Mouse (Mus musculus) heart, embryonic 16.5 days (tissue): ENCODE results near the gene Casp9. TPM values are rescaled to one million over a fixed set of nuclear protein-coding genes. Genes with fewer than 3 reads are reported as not detected.

Source experiments
- ATAC-seq: fragments of 200-750 bp; cut with Nextera tagmentation; replicated peaks from 2 replicates; pipeline ENCODE4 v1.8.0; 2017; ENCODE audit warnings: moderate number of reproducible peaks; ENCODE audit not compliant: insufficient read depth, low FRiP score; ENCODE audit errors: extremely low read depth
- H3K27ac ChIP-seq: fragments of 300-500 bp; sonication (generic); 2 replicates; pipeline ENCODE4 v1.5.1; 2014; ENCODE audit warnings: mild to moderate bottlenecking, low read length, control low read depth, moderate library complexity
- H3K27me3 ChIP-seq: fragments of 300-500 bp; sonication (generic); 2 replicates; pipeline ENCODE4 v1.6.1; 2014; ENCODE audit warnings: low read length, mixed read lengths; ENCODE audit not compliant: control insufficient read depth, insufficient read depth
- H3K36me3 ChIP-seq: fragments of 300-500 bp; sonication (generic); 2 replicates; pipeline ENCODE4 v1.6.1; 2014; ENCODE audit not compliant: control insufficient read depth, insufficient read depth
- H3K4me1 ChIP-seq: fragments of 300-500 bp; sonication (generic); 2 replicates; pipeline ENCODE4 v1.6.1; 2014; ENCODE audit warnings: low read length, mixed read lengths; ENCODE audit not compliant: control insufficient read depth, insufficient read depth
- H3K4me2 ChIP-seq: fragments of 300-500 bp; sonication (generic); 2 replicates; pipeline ENCODE4 v1.6.1; 2014; ENCODE audit warnings: low read depth, mild to moderate bottlenecking, control low read depth, low read length
- H3K4me3 ChIP-seq: fragments of 300-500 bp; sonication (generic); 2 replicates; pipeline ENCODE4 v1.5.1; 2014; ENCODE audit warnings: mild to moderate bottlenecking, control low read depth, low read length
- H3K9ac ChIP-seq: fragments of 300-500 bp; sonication (generic); 2 replicates; pipeline ENCODE4 v1.6.1; 2014; ENCODE audit warnings: low read length, control low read depth
- H3K9me3 ChIP-seq: fragments of 300-500 bp; sonication (generic); replicated peaks from 2 replicates; pipeline ENCODE4 v1.6.1; 2016; ENCODE audit warnings: low read length; ENCODE audit not compliant: control insufficient read depth
- WGBS: fragments of 180-500 bp; shearing (Covaris S2); extraction: QIAGEN DNeasy Blood & Tissue Kit; methylation state at CpG from one replicate; pipeline ENCODE4 v1.1.7; 2014; 5-methylcytosine and 5-hydroxymethylcytosine counted together
- polyA plus RNA-seq: library from polyadenylated mRNA; unstranded; fragments of >200 nt; fragmentation: Nextera tagmentation; extraction: Ambion mirVana; gene quantifications from 2 replicates; pipeline ENCODE4 v1.2.1, GENCODE M21; 2015

The Casp9 gene
- polyA plus RNA-seq, 1 experiment from 2014 or later, result 17.1 TPM

DNA sequence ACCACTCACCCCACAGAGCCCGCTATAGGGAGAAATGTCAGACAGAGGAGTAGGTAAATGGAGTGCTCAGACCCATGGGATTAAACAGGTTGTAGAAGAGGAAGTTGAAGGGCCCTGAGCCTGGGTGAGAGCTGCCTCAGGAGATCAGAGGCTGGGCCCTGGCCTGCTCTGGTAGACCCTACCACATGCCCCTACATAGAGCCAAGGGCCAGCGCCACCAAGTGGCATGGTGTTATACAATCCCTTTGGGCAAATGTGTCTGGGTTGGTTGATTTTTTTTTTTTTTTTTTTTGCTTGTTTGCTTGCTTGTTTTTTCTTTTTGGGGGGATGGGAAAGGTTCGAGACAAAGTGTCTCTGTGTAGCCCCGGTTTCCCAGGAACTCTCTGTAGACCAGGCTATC lies 10.7 kb downstream of the Casp9 start:
- no peak for ATAC-seq
- Histone ChIP-seq H3K36me3 (peaks cover 19% of the 10 kb centered on the region), H3K4me3 (no peak overlapping the region), H3K27me3 (no peaks in the 10 kb centered on the region), H3K27ac (no peak overlapping the region), H3K9ac (no peak overlapping the region), H3K4me2 (no peak overlapping the region), H3K4me1 (no peaks in the 10 kb centered on the region), H3K9me3 (no peaks in the 10 kb centered on the region)
- WGBS, result 83% methylated on average over 4 of the region's 4 CpGs

DNA sequence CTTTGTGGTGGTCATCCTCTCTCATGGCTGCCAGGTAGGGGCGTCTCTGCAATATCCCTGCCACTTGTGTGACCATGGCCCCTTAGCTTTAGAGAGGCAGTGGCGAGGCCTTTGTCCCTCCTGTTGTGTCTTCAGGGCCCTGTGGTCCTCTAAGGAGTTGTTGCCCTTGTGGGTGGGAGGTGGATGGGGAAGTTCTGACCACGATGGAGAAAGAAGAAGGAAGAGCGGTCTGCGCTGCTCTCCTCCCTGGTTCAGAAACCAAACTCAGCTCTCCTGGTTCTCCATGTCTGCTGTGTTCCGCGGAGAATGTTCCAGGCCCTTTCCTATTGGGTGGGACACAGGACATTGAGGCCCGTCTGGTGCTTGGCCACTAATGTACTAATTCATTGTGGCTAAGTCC lies 12.5 kb downstream of the Casp9 start:
- no peak for ATAC-seq
- Histone ChIP-seq H3K9ac (no peak overlapping the region), H3K36me3 (peaks cover 27% of the 10 kb centered on the region), H3K4me3 (no peak overlapping the region), H3K9me3 (no peaks in the 10 kb centered on the region), H3K27me3 (no peaks in the 10 kb centered on the region), H3K27ac (no peak overlapping the region), H3K4me2 (no peak overlapping the region), H3K4me1 (no peaks in the 10 kb centered on the region)
- 94% methylated on average over 8 of the region's 8 CpGs for WGBS

DNA sequence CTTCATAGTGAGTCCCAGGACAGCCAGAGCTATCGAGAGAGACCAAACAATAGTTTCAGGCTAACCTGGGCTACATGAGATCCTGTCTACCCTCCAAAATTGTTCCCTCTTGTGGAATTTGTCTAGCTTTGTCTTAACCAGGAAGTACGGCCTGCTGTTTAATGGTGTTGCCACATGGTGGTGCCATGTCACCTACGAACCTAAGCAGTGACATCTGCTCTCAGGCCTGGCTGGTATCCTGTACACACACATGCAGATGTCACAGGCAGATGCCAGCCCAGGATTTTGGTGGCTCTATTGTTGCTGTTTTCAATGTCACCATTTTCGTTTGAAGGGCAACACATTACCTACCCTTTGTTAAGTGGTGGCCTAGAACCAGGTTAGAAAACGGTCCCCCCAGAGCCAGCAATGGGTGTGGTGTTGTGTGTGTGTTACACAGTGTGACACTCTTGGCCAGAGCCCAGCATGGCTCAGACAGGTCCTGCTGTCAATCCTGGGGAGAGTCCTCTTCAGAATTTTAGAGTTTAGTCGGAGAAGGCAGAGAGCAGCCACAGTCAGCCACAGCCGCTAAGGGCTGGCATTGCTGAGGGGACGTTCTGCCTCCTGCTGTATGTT lies 16.5 kb downstream of the Casp9 start:
- peaks cover 40% of the 10 kb centered on the region for H3K36me3 ChIP-seq

DNA sequence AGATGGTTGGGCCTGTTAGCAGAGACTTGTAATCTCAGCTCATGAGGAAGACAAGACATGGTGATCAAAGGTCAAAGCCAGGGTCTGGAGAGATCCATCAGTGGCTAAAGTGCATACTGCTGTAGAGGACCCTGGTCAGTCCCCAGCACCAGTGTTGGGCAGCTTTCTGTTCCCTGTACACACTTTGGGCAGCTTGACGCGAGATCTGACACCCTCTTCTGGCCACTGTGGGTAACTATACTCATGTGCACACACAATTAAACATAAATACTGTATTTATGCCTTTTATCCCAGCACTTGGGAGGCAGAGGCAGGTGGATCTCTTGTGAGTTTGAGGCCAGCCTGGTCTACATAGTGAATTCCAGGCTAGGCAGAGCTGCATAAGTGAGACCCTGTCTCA lies 17.6 kb downstream of the Casp9 start:
- no peaks in the 10 kb centered on the region for H3K4me1 ChIP-seq
- no peaks in the 10 kb centered on the region for H3K27me3 ChIP-seq
- H3K9me3 ChIP-seq, result no peaks in the 10 kb centered on the region
- WGBS, result 96% methylated on average over 2 of the region's 2 CpGs
- no peak for ATAC-seq
- H3K4me2 ChIP-seq, result no peak overlapping the region
- H3K4me3 ChIP-seq, result no peak overlapping the region
- peaks cover 33% of the 10 kb centered on the region for H3K36me3 ChIP-seq
- no peak overlapping the region for H3K9ac ChIP-seq
- H3K27ac ChIP-seq, result no peak overlapping the region

More for the DNA sequence above, 16.5 kb downstream of the Casp9 start:
- Histone ChIP-seq H3K27ac (no peak overlapping the region), H3K4me1 (no peaks in the 10 kb centered on the region), H3K9me3 (no peaks in the 10 kb centered on the region), H3K4me3 (no peak overlapping the region), H3K27me3 (no peaks in the 10 kb centered on the region), H3K4me2 (no peak overlapping the region), H3K9ac (no peak overlapping the region)
- ATAC-seq, result no peak
- WGBS, result 72% methylated on average over 8 of the region's 8 CpGs

DNA sequence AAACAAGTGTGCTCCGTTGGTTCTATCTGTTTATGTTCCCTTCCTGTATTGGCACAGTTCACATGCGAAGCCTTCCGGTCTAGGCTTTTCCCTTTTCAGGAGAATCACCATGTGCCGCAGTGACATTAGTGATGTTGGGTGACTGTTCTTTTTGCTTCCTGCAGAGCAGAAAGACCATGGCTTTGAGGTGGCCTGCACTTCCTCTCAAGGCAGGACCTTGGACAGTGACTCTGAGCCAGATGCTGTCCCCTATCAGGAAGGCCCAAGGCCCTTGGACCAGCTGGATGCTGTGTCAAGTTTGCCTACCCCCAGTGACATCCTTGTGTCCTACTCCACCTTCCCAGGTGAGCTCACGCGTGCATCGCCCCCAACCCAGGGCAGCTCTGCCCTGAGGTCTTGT lies 18.0 kb downstream of the Casp9 start:
- no peak overlapping the region for H3K4me3 ChIP-seq
- ATAC-seq, result no peak
- no peaks in the 10 kb centered on the region for H3K9me3 ChIP-seq
- no peak overlapping the region for H3K4me2 ChIP-seq
- H3K27me3 ChIP-seq, result no peaks in the 10 kb centered on the region
- H3K9ac ChIP-seq, result no peak overlapping the region
- 92% methylated on average over 7 of the region's 7 CpGs for WGBS
- H3K36me3 ChIP-seq, result peaks cover 33% of the 10 kb centered on the region
- no peak overlapping the region for H3K27ac ChIP-seq
- H3K4me1 ChIP-seq, result no peaks in the 10 kb centered on the region

DNA sequence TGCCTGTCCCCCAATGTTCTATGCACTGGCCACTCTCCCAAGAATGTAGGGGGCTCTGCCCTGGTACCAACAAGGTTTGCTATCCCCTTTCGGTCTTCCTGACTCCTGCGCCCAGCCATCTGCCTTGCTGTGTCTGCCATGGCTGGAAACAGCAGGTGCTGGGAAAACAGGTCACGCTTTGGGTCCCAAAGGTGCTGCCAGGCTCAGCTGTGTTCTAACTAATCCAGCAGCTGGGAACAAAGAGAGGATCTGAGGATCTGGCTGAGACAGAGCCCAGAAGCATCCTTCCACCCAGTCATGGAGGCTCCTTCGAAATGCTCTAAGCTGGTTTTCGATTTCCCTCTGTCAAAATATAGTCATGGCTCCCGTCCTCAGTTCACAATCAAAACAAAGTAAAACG lies 22.9 kb downstream of the Casp9 start:
- ATAC-seq, result no peak
- Histone ChIP-seq H3K9ac (no peak overlapping the region), H3K4me3 (no peak overlapping the region), H3K27me3 (no peaks in the 10 kb centered on the region), H3K27ac (no peak overlapping the region), H3K4me1 (peaks cover 3% of the 10 kb centered on the region; the same call in 1 of the 2 replicates), H3K9me3 (no peaks in the 10 kb centered on the region), H3K36me3 (peaks cover 13% of the 10 kb centered on the region), H3K4me2 (no peak overlapping the region)
- 88% methylated on average over 7 of the region's 7 CpGs for WGBS

DNA sequence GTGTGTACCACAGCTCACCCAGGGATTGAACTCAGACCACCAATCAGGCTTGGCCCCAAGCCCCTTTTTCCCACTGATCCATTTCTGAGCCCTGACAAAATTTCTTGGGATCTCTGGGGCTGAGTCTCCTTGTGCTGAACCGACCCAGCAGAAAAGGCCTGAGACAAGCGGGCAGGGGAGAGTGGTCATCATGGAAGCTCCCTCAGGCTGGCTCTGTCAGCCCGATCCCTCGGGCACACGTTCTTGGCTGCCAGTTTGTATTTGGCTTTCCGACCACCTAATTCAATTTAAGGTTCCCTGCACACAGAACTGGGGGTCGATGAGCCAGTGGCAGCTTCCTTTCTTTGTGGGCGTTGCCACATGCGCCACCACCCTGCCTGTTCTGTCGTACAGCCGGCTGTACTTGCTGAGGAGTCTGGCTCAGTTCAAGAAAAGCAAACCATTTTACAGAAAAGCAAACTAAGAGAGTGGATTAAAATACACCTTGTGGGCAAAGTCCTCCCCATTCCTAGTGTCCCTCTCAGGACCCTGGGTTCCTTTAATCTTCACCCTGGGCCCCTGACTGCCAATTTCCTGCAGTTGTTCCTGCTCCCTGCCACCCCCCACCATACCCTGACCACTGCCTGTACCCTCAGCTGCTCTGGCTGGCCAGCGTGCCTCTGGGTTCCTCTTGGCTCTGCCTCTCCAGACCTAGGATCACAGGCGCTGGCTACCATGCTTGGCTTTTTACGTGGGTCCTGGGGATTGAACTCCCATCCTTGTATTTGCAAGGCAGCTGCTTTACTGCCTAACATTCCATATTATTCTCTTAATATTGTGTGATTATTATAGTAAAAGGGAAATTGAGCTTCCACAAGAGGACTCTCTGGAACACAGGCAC lies 23.6 kb downstream of the Casp9 start:
- Histone ChIP-seq H3K9me3 (no peaks in the 10 kb centered on the region), H3K4me1 (peaks cover 3% of the 10 kb centered on the region; the same call in 1 of the 2 replicates), H3K4me2 (no peak overlapping the region), H3K36me3 (peaks cover 7% of the 10 kb centered on the region; the same call in 1 of the 2 replicates), H3K27ac (no peak overlapping the region), H3K4me3 (no peak overlapping the region), H3K9ac (no peak overlapping the region), H3K27me3 (no peaks in the 10 kb centered on the region)
- ATAC-seq, result no peak
- 76% methylated on average over 14 of the region's 14 CpGs for WGBS

DNA sequence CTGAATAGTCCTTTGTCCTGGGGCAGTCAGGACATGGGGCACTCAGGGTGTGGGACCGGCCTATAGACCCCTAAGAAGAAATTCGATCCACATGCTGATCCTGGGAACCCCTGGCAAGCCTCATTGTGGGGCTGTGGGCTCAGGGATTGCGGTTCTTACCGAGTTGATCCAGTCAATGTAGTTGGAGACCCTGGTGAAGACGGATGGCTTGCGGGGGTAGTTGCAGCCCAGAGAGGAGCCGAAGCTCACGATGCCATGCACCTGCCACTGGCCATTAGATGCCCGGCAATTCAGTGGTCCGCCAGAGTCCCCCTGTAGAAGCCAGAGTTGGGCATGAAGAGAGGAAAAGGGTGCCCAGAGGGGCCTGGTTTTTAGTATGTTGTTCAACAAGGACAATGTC lies 24.3 kb downstream of the Casp9 start:
- H3K27me3 ChIP-seq, result no peaks in the 10 kb centered on the region
- no peak overlapping the region for H3K9ac ChIP-seq
- H3K9me3 ChIP-seq, result no peaks in the 10 kb centered on the region
- no peak for ATAC-seq
- H3K36me3 ChIP-seq, result peaks cover 5% of the 10 kb centered on the region; the same call in 1 of the 2 replicates
- peaks cover 3% of the 10 kb centered on the region; the same call in 1 of the 2 replicates for H3K4me1 ChIP-seq
- H3K4me3 ChIP-seq, result no peak overlapping the region
- WGBS, result 78% methylated on average over 10 of the region's 10 CpGs
- no peak overlapping the region for H3K4me2 ChIP-seq
- no peak overlapping the region for H3K27ac ChIP-seq

DNA sequence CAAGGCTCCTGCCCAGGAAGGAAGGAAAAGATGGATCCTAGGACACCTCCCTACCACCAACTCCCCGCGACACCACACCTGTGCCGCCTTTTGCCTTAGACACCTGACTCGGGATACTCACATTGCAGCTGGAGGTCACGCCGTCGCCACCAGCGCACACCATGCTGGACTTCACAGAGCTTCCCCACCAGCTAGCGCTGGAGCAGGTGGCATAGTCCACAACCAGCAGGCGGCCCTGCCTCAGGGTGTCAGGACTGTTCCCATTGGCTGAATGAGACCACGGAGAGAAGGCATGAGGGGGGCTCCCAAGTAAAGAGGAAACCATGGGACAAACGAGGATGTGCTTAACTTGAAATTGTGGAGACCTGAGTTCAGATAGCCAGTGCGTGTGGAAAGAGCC lies 25.4 kb downstream of the Casp9 start:
- no peak overlapping the region for H3K9ac ChIP-seq
- no peaks in the 10 kb centered on the region for H3K27me3 ChIP-seq
- no peak overlapping the region for H3K4me2 ChIP-seq
- H3K9me3 ChIP-seq, result no peaks in the 10 kb centered on the region
- WGBS, result 80% methylated on average over 13 of the region's 13 CpGs
- no peak overlapping the region for H3K4me3 ChIP-seq
- no peak for ATAC-seq
- peaks cover 5% of the 10 kb centered on the region; the same call in 1 of the 2 replicates for H3K36me3 ChIP-seq
- peaks cover 3% of the 10 kb centered on the region; the same call in 1 of the 2 replicates for H3K4me1 ChIP-seq
- H3K27ac ChIP-seq, result no peak overlapping the region
